Mouse (Mus musculus) kidney, postnatal 0 days (tissue): ENCODE measurements around the gene Mis18a. TPM values are rescaled to one million over a fixed set of nuclear protein-coding genes. Genes with fewer than 3 reads are reported as not detected.
A peak's percentile ranks its signal among the peaks of the same experiment; 100 is the strongest.

Experiments used
- ATAC-seq: fragments of 200-750 bp; cut with Nextera tagmentation; replicated peaks from 2 replicates; pipeline ENCODE4 v1.8.0; 2017; ENCODE audit warnings: low read depth, moderate number of reproducible peaks, moderate TSS enrichment, moderate library complexity; ENCODE audit not compliant: low FRiP score
- DNase-seq: peaks from one replicate; pipeline ENCODE4 v3.0.0-alpha.2; 2016; ENCODE audit warnings: low spot score
- H3K27ac ChIP-seq: fragments of 300-500 bp; sonication (generic); 2 replicates; pipeline ENCODE4 v1.5.1; 2014; ENCODE audit warnings: mild to moderate bottlenecking
- H3K27me3 ChIP-seq: fragments of 300-500 bp; sonication (generic); 2 replicates; pipeline ENCODE4 v1.6.1; 2014; ENCODE audit warnings: low read length, mixed read lengths; ENCODE audit not compliant: insufficient read depth
- H3K36me3 ChIP-seq: fragments of 300-500 bp; sonication (generic); 2 replicates; pipeline ENCODE4 v1.6.1; 2014; ENCODE audit warnings: low read length, mixed read lengths; ENCODE audit not compliant: insufficient read depth
- H3K4me1 ChIP-seq: fragments of 300-500 bp; sonication (generic); replicated peaks from 2 replicates; pipeline ENCODE4 v1.6.1; 2014; ENCODE audit warnings: antibody characterized with exemption, low read length, mixed read lengths; ENCODE audit not compliant: insufficient read depth
- H3K4me2 ChIP-seq: fragments of 300-500 bp; sonication (generic); 2 replicates; pipeline ENCODE4 v1.6.1; 2014; ENCODE audit warnings: mild to moderate bottlenecking, low read length, moderate library complexity, mixed read lengths
- H3K4me3 ChIP-seq: fragments of 300-500 bp; sonication (generic); replicated peaks from 2 replicates; pipeline ENCODE4 v1.5.1; 2014; ENCODE audit warnings: low read depth, low read length
- H3K9ac ChIP-seq: fragments of 300-500 bp; sonication (generic); 2 replicates; pipeline ENCODE4 v1.6.1; 2014; ENCODE audit warnings: low read depth, low read length
- H3K9me3 ChIP-seq: fragments of 300-500 bp; sonication (generic); replicated peaks from 2 replicates; pipeline ENCODE4 v1.6.1; 2016; ENCODE audit warnings: low read length, inconsistent platforms, mixed read lengths
- CTCF ChIP-seq: IDR thresholded peaks from 2 replicates; pipeline ENCODE4 v1.5.1; 2016; ENCODE audit warnings: antibody characterized with exemption, low read depth, mild to moderate bottlenecking, moderate library complexity
- WGBS: fragments of 180-500 bp; shearing (Covaris S2); extraction: QIAGEN DNeasy Blood & Tissue Kit; methylation state at CpG from one replicate; pipeline ENCODE4 v1.1.7; 2014; 5-methylcytosine and 5-hydroxymethylcytosine counted together
- polyA plus RNA-seq: library from polyadenylated mRNA; unstranded; fragments of >200 nt; fragmentation: Nextera tagmentation; extraction: Ambion mirVana; gene quantifications from 2 replicates; pipeline ENCODE4 v1.2.1, GENCODE M21; 2015

Gene Mis18a
- polyA plus RNA-seq, 1 experiment from 2014 or later: 41.4 TPM

- Histone ChIP-seq H3K4me3 (no peak overlapping the region), H3K36me3 (no peaks in the 10 kb centered on the region), H3K27me3 (no peaks in the 10 kb centered on the region), H3K9me3 (no peaks in the 10 kb centered on the region), H3K4me2 (no peak overlapping the region), H3K9ac (no peak overlapping the region), H3K4me1 (no peaks in the 10 kb centered on the region), H3K27ac (no peak overlapping the region)
- 68% methylated on average over 10 of the region's 10 CpGs for WGBS
- ATAC-seq (no peak), DNase-seq (no peak)
- no peak for TF ChIP-seq CTCF
Observed at GRCm38 (mm10) chr16:90695121-90695520, 32.1 kb downstream of the Mis18a start.

DNA sequence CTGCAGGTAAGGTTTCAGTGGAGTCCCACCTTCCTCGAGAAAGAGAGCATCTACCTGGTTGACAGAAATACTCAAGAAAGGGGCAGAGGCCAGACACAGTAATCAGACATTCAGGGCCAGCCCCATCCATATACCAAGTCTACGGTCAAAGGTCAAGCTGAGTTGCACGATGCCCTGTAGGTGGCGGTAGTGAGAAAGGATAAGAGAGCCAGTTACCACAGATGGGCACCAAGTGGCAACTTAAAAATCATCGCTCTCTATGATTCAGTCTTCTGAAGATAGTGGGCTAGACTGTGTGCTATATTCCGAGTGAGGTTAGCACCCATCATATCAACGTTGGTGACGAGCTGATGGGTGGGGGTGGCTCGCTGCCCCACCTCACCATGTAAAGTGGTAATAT is 32.5 kb downstream of the Mis18a start:
- TF ChIP-seq CTCF: peak; percentile 55
- DNase-seq: no peak
- Histone ChIP-seq H3K9me3 (no peaks in the 10 kb centered on the region), H3K9ac (no peak overlapping the region), H3K27me3 (no peaks in the 10 kb centered on the region), H3K4me1 (no peaks in the 10 kb centered on the region), H3K4me2 (no peak overlapping the region), H3K36me3 (no peaks in the 10 kb centered on the region), H3K27ac (no peak overlapping the region), H3K4me3 (no peak overlapping the region)
- 71% methylated on average over 9 of the region's 9 CpGs for WGBS
- no peak for ATAC-seq

GRCm38 (mm10) chr16:90693625-90694024 is 33.6 kb downstream of the Mis18a start:
- Histone ChIP-seq H3K9me3 (no peaks in the 10 kb centered on the region), H3K27me3 (no peaks in the 10 kb centered on the region), H3K9ac (no peak overlapping the region), H3K4me2 (no peak overlapping the region), H3K27ac (no peak overlapping the region), H3K4me3 (no peak overlapping the region), H3K36me3 (no peaks in the 10 kb centered on the region), H3K4me1 (no peaks in the 10 kb centered on the region)
- WGBS: 95% methylated on average over 5 of the region's 5 CpGs
- no peak for TF ChIP-seq CTCF
- DNase-seq (no peak), ATAC-seq (no peak)

DNA sequence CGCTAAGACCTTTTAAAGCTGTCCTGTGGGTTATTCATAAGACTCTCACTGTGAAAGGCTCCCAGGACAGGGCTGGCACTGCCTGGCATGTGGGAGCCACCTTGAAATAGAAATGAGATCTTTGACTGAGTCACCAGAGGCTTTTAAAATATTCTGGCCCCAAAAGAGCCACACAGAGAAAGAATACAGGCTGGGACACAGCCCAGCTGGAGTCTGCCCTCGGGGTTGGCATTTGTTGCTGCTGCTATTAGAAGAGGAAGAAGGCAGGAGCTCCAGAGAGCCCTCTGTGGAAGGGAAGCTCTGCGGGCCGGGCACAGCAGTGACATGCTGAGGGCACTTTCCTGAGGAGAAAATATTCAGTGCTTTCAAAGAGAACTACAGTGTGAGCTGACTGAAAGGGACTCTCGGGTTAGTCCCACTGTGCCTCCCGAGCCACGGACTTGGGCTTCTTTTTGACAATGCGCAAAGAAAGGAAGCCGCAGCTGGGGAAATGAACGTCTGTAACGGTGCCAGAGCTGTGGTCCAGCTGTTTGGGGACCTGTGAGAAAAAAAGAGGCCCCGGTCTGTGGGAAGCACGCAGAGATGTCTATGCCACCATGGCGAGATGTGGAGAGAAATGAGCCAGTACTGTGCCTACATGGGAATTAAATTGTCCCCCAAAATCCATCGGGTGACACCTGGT is 34.4 kb downstream of the Mis18a start:
- DNase-seq (no peak), ATAC-seq (no peak)
- Histone ChIP-seq H3K9ac (no peak overlapping the region), H3K4me1 (no peaks in the 10 kb centered on the region), H3K27me3 (no peaks in the 10 kb centered on the region), H3K9me3 (no peaks in the 10 kb centered on the region), H3K27ac (no peak overlapping the region), H3K36me3 (no peaks in the 10 kb centered on the region), H3K4me3 (no peak overlapping the region), H3K4me2 (no peak overlapping the region)
- TF ChIP-seq CTCF: no peak
- WGBS: 90% methylated on average over 15 of the region's 15 CpGs

- H3K9me3 ChIP-seq: no peaks in the 10 kb centered on the region
- DNase-seq: peak; percentile 57
- no peak overlapping the region for H3K9ac ChIP-seq
- no peaks in the 10 kb centered on the region for H3K27me3 ChIP-seq
- no peak overlapping the region for H3K4me3 ChIP-seq
- H3K4me1 ChIP-seq: no peaks in the 10 kb centered on the region
- H3K36me3 ChIP-seq: no peaks in the 10 kb centered on the region
- WGBS: 58% methylated on average over 12 of the region's 12 CpGs
- TF ChIP-seq CTCF: no peak
- no peak overlapping the region for H3K4me2 ChIP-seq
- ATAC-seq: no peak
- H3K27ac ChIP-seq: no peak overlapping the region
Observed at GRCm38 (mm10) chr16:90687687-90688263, 39.4 kb downstream of the Mis18a start.

DNA sequence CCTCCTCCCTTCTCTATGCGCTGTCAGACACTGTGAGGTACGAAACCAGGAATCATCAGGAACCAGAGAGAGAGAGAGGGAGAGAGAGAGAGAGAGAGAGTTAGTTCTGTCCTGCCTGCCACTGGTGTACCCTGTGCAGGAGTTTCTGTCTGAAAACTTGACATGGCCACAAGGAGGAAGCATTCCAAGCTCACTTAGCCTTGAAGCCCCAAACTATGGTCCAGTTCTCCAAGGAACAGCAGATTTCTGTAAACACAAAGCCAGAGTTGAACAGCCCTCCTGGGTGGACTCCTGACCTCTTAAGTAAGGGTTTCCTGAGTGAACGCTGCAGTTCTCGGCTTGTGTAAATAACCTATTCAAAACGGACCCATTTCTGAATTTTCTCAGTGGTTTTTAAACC is 40.2 kb downstream of the Mis18a start:
- H3K9ac ChIP-seq: no peak overlapping the region
- no peak overlapping the region for H3K27ac ChIP-seq
- H3K9me3 ChIP-seq: no peaks in the 10 kb centered on the region
- WGBS: 32% methylated on average over 5 of the region's 5 CpGs
- H3K4me3 ChIP-seq: no peak overlapping the region
- H3K36me3 ChIP-seq: no peaks in the 10 kb centered on the region
- no peak overlapping the region for H3K4me2 ChIP-seq
- H3K4me1 ChIP-seq: no peaks in the 10 kb centered on the region
- peak; percentile 31; the same call in 1 of the 2 replicates for TF ChIP-seq CTCF
- no peak for ATAC-seq
- DNase-seq: peak; percentile 50
- no peaks in the 10 kb centered on the region for H3K27me3 ChIP-seq

GRCm38 (mm10) chr16:90684092-90684491 is 43.1 kb downstream of the Mis18a start:
- Histone ChIP-seq H3K36me3 (no peaks in the 10 kb centered on the region), H3K27ac (no peak overlapping the region), H3K4me3 (no peak overlapping the region), H3K9me3 (no peaks in the 10 kb centered on the region), H3K4me2 (no peak overlapping the region), H3K27me3 (no peaks in the 10 kb centered on the region), H3K9ac (no peak overlapping the region), H3K4me1 (no peaks in the 10 kb centered on the region)
- WGBS: 51% methylated on average over 5 of the region's 5 CpGs
- ATAC-seq (peak; percentile 73), DNase-seq (no peak)
- TF ChIP-seq CTCF: no peak
